Mouse (Mus musculus) lung, embryonic 14.5 days (tissue): ENCODE measurements around the gene Utp14b. TPM values are rescaled to one million over a fixed set of nuclear protein-coding genes. Genes with fewer than 3 reads are reported as not detected.

Source experiments
- ATAC-seq: fragments of 200-750 bp; cut with Nextera tagmentation; 2 replicates; pipeline ENCODE4 v1.8.0; 2017; ENCODE audit warnings: mild to moderate bottlenecking, moderate TSS enrichment, moderate library complexity; ENCODE audit not compliant: insufficient read depth
- DNase-seq: peaks from one replicate; pipeline ENCODE4 v3.0.0-alpha.2; 2015
- H3K27ac ChIP-seq: fragments of 300-500 bp; sonication (generic); 2 replicates; pipeline ENCODE4 v1.5.1; 2014; ENCODE audit warnings: low read depth, mild to moderate bottlenecking, moderate library complexity
- H3K27me3 ChIP-seq: fragments of 300-500 bp; sonication (generic); 2 replicates; pipeline ENCODE4 v1.6.1; 2014; ENCODE audit warnings: low read length, control low read depth; ENCODE audit not compliant: insufficient read depth
- H3K36me3 ChIP-seq: fragments of 300-500 bp; sonication (generic); 2 replicates; pipeline ENCODE4 v1.6.1; 2014; ENCODE audit warnings: control low read depth; ENCODE audit not compliant: insufficient read depth
- H3K4me1 ChIP-seq: fragments of 300-500 bp; sonication (generic); 2 replicates; pipeline ENCODE4 v1.6.1; 2014; ENCODE audit warnings: antibody characterized with exemption, control low read depth; ENCODE audit not compliant: insufficient read depth
- H3K4me2 ChIP-seq: fragments of 300-500 bp; sonication (generic); 2 replicates; pipeline ENCODE4 v1.6.1; 2014; ENCODE audit warnings: mild to moderate bottlenecking
- H3K4me3 ChIP-seq: fragments of 300-500 bp; sonication (generic); 2 replicates; pipeline ENCODE4 v1.5.1; 2014; ENCODE audit warnings: low read depth, low read length
- H3K9ac ChIP-seq: fragments of 300-500 bp; sonication (generic); 2 replicates; pipeline ENCODE4 v1.6.1; 2014
- H3K9me3 ChIP-seq: fragments of 300-500 bp; sonication (generic); 2 replicates; pipeline ENCODE4 v1.6.1; 2016; ENCODE audit warnings: low read depth, low read length, control low read depth
- CTCF ChIP-seq: IDR thresholded peaks from 2 replicates; pipeline ENCODE4 v1.5.1; 2016; ENCODE audit warnings: antibody characterized with exemption, low read depth
- WGBS: fragments of 180-500 bp; shearing (Covaris S2); extraction: QIAGEN DNeasy Blood & Tissue Kit; methylation state at CpG from one replicate; pipeline ENCODE4 v1.1.7; 2014; 5-methylcytosine and 5-hydroxymethylcytosine counted together
- polyA plus RNA-seq: library from polyadenylated mRNA; unstranded; fragments of >200 nt; fragmentation: Nextera tagmentation; extraction: Ambion mirVana; gene quantifications from 2 replicates; pipeline ENCODE4 v1.2.1, GENCODE M21; 2014

Gene Utp14b
- polyA plus RNA-seq: 4.9 and 5.5 TPM in 2 replicates

GRCm38 (mm10) chr1:78657671-78658440, at the start of gene Utp14b, which contains the start of gene Acsl3:
Gene Utp14b (plus strand): TSS chr1:78658038.
Gene Acsl3 (plus strand): TSS chr1:78657825.
- peak within 1 kb of the TSS; percentile 97 for H3K4me3 ChIP-seq
- H3K9me3 ChIP-seq: no peaks in the 10 kb centered on the region
- H3K4me1 ChIP-seq: peaks cover 29% of the 10 kb centered on the region
- TF ChIP-seq CTCF: no peak
- peak within 1 kb of the TSS; percentile 96 for H3K9ac ChIP-seq
- DNase-seq: peak; percentile 98
- H3K4me2 ChIP-seq: peak within 1 kb of the TSS; percentile 68
- no peaks in the 10 kb centered on the region for H3K27me3 ChIP-seq
- H3K36me3 ChIP-seq: no peaks in the 10 kb centered on the region
- under 1% methylated on average over 94 of the region's 104 CpGs for WGBS
- H3K27ac ChIP-seq: peak within 1 kb of the TSS; percentile 96
- ATAC-seq: peak; percentile 100

- Histone ChIP-seq H3K27ac (peak overlapping the region; percentile 50; the same call in 1 of the 2 replicates), H3K9ac (no peak overlapping the region), H3K27me3 (no peaks in the 10 kb centered on the region), H3K4me2 (no peak overlapping the region), H3K4me1 (no peaks in the 10 kb centered on the region), H3K36me3 (no peaks in the 10 kb centered on the region), H3K9me3 (no peaks in the 10 kb centered on the region), H3K4me3 (no peak overlapping the region)
- no peak for DNase-seq
- TF ChIP-seq CTCF: no peak
- no peak for ATAC-seq
- 21% methylated on average over 12 of the region's 12 CpGs for WGBS
Observed at GRCm38 (mm10) chr1:78609134-78609907, 48.5 kb upstream of the Utp14b start.

- no peak overlapping the region for H3K4me2 ChIP-seq
- no peaks in the 10 kb centered on the region for H3K36me3 ChIP-seq
- H3K9ac ChIP-seq: no peak overlapping the region
- H3K27ac ChIP-seq: no peak overlapping the region
- H3K27me3 ChIP-seq: no peaks in the 10 kb centered on the region
- H3K4me3 ChIP-seq: no peak overlapping the region
- H3K4me1 ChIP-seq: no peaks in the 10 kb centered on the region
- 36% methylated on average over 4 of the region's 4 CpGs for WGBS
- DNase-seq (no peak), ATAC-seq (no peak)
- no peak for TF ChIP-seq CTCF
- no peaks in the 10 kb centered on the region for H3K9me3 ChIP-seq
Observed at GRCm38 (mm10) chr1:78611039-78611438, 46.8 kb upstream of the Utp14b start.

- H3K27ac ChIP-seq: no peak overlapping the region
- H3K9ac ChIP-seq: no peak overlapping the region
- no peaks in the 10 kb centered on the region for H3K27me3 ChIP-seq
- H3K4me2 ChIP-seq: no peak overlapping the region
- DNase-seq (no peak), ATAC-seq (no peak)
- no peak overlapping the region for H3K4me3 ChIP-seq
- WGBS: 60% methylated on average over 1 of the region's 1 CpGs
- TF ChIP-seq CTCF: no peak
- no peaks in the 10 kb centered on the region for H3K4me1 ChIP-seq
- H3K36me3 ChIP-seq: no peaks in the 10 kb centered on the region
- no peaks in the 10 kb centered on the region for H3K9me3 ChIP-seq
Observed at GRCm38 (mm10) chr1:78612959-78613358, 44.9 kb upstream of the Utp14b start.

- ATAC-seq: no peak
- Histone ChIP-seq H3K36me3 (no peaks in the 10 kb centered on the region), H3K4me1 (no peaks in the 10 kb centered on the region), H3K4me2 (no peak overlapping the region), H3K9ac (no peak overlapping the region), H3K27ac (no peak overlapping the region), H3K27me3 (no peaks in the 10 kb centered on the region), H3K4me3 (no peak overlapping the region), H3K9me3 (no peaks in the 10 kb centered on the region)
- no peak for TF ChIP-seq CTCF
- 91% methylated on average over 2 of the region's 2 CpGs for WGBS
- DNase-seq: no peak
Observed at GRCm38 (mm10) chr1:78624352-78624751, 33.5 kb upstream of the Utp14b start.

GRCm38 (mm10) chr1:78634486-78634885, 23.4 kb upstream of the Utp14b start:
- Histone ChIP-seq H3K9me3 (no peaks in the 10 kb centered on the region), H3K4me3 (no peak overlapping the region), H3K36me3 (no peaks in the 10 kb centered on the region), H3K4me2 (no peak overlapping the region), H3K9ac (no peak overlapping the region), H3K4me1 (no peaks in the 10 kb centered on the region), H3K27me3 (no peaks in the 10 kb centered on the region), H3K27ac (no peak overlapping the region)
- 49% methylated on average over 3 of the region's 3 CpGs for WGBS
- no peak for TF ChIP-seq CTCF
- ATAC-seq (no peak), DNase-seq (peak; percentile 24)

- Histone ChIP-seq H3K27me3 (no peaks in the 10 kb centered on the region), H3K9me3 (no peaks in the 10 kb centered on the region), H3K9ac (no peak overlapping the region), H3K36me3 (no peaks in the 10 kb centered on the region), H3K4me3 (no peak overlapping the region), H3K4me2 (no peak overlapping the region), H3K4me1 (no peaks in the 10 kb centered on the region), H3K27ac (no peak overlapping the region)
- TF ChIP-seq CTCF: no peak
- DNase-seq (no peak), ATAC-seq (no peak)
Observed at GRCm38 (mm10) chr1:78640871-78641270, 17.0 kb upstream of the Utp14b start.
